Mouse (Mus musculus) bone marrow macrophage, adult 2 months (primary cell): ENCODE measurements around the gene Alg2.

Source experiments
- CTCF ChIP-seq: IDR thresholded peaks from 2 replicates; pipeline ENCODE4 v1.5.1; 2012; ENCODE audit warnings: low read depth, mild to moderate bottlenecking, low read length, moderate library complexity
- POLR2A ChIP-seq: IDR thresholded peaks from 2 replicates; pipeline ENCODE4 v1.6.1; 2012; ENCODE audit warnings: mild to moderate bottlenecking, low read depth, low read length, borderline replicate concordance

- no peak for TF ChIP-seq POLR2A
- TF ChIP-seq CTCF = no peak
Observed at GRCm38 (mm10) chr4:47477539-47477938, 3.4 kb upstream of the Alg2 start.
